Mouse (Mus musculus) embryonic facial prominence, embryonic 15.5 days (tissue): ENCODE measurements at regions not wholly inside any gene's neighbourhood (a gene's known extent, or its start where the extent isn't known, plus 50 kb on each side); places are given as distances from the start of the nearest gene placed in this dataset.

ENCODE experiments used
- ATAC-seq: fragments of 200-750 bp; cut with Nextera tagmentation; 2 replicates; pipeline ENCODE4 v1.8.0; 2017; ENCODE audit warnings: low read depth, moderate TSS enrichment; ENCODE audit not compliant: insufficient number of reproducible peaks, low FRiP score, low TSS enrichment
- H3K27ac ChIP-seq: fragments of 300-500 bp; sonication (generic); replicated peaks from 2 replicates; pipeline ENCODE4 v1.5.1; 2015; ENCODE audit warnings: mild to moderate bottlenecking, inconsistent platforms
- H3K27me3 ChIP-seq: fragments of 300-500 bp; sonication (generic); 2 replicates; pipeline ENCODE4 v1.6.1; 2015; ENCODE audit warnings: inconsistent platforms
- H3K36me3 ChIP-seq: fragments of 300-500 bp; sonication (generic); 2 replicates; pipeline ENCODE4 v1.6.1; 2015; ENCODE audit warnings: mild to moderate bottlenecking, inconsistent platforms
- H3K4me1 ChIP-seq: fragments of 300-500 bp; sonication (generic); 2 replicates; pipeline ENCODE4 v1.6.1; 2015; ENCODE audit warnings: inconsistent platforms
- H3K4me2 ChIP-seq: fragments of 300-500 bp; sonication (generic); replicated peaks from 2 replicates; pipeline ENCODE4 v1.6.1; 2015; ENCODE audit warnings: mild to moderate bottlenecking, inconsistent platforms
- H3K4me3 ChIP-seq: fragments of 300-500 bp; sonication (generic); replicated peaks from 2 replicates; pipeline ENCODE4 v1.5.1; 2015; ENCODE audit warnings: mild to moderate bottlenecking, inconsistent platforms
- H3K9ac ChIP-seq: fragments of 300-500 bp; sonication (generic); 2 replicates; pipeline ENCODE4 v1.6.1; 2015; ENCODE audit warnings: inconsistent platforms
- H3K9me3 ChIP-seq: fragments of 300-500 bp; sonication (generic); replicated peaks from 2 replicates; pipeline ENCODE4 v1.6.1; 2016; ENCODE audit warnings: inconsistent platforms
- WGBS: fragments of 180-500 bp; shearing (Covaris S2); methylation state at CpG from one replicate; pipeline ENCODE4 v1.1.7; 2015; 5-methylcytosine and 5-hydroxymethylcytosine counted together

GRCm38 (mm10) chr2:108584799-108585198, 695.7 kb upstream of the Kif18a start:
- Histone ChIP-seq H3K27ac (no peak overlapping the region), H3K36me3 (no peaks in the 10 kb centered on the region), H3K4me3 (no peak overlapping the region), H3K27me3 (no peaks in the 10 kb centered on the region), H3K9ac (no peak overlapping the region), H3K4me2 (no peak overlapping the region), H3K4me1 (no peaks in the 10 kb centered on the region), H3K9me3 (no peaks in the 10 kb centered on the region)
- no peak for ATAC-seq

GRCm38 (mm10) chr2:108593555-108593954, 687.0 kb upstream of the Kif18a start:
- Histone ChIP-seq H3K27me3 (no peaks in the 10 kb centered on the region), H3K9me3 (no peaks in the 10 kb centered on the region), H3K9ac (no peak overlapping the region), H3K4me2 (no peak overlapping the region), H3K4me1 (no peaks in the 10 kb centered on the region), H3K27ac (no peak overlapping the region), H3K36me3 (no peaks in the 10 kb centered on the region), H3K4me3 (no peak overlapping the region)
- ATAC-seq: no peak
- whole genome bisulfite sequencing: 84% methylated on average over 3 of the region's 3 CpGs

GRCm38 (mm10) chr2:108600346-108600745, 680.2 kb upstream of the Kif18a start:
- Histone ChIP-seq H3K36me3 (no peaks in the 10 kb centered on the region), H3K4me3 (no peak overlapping the region), H3K4me1 (no peaks in the 10 kb centered on the region), H3K27me3 (no peaks in the 10 kb centered on the region), H3K9ac (no peak overlapping the region), H3K27ac (no peak overlapping the region), H3K4me2 (no peak overlapping the region), H3K9me3 (no peaks in the 10 kb centered on the region)
- 38% methylated on average over 1 of the region's 1 CpGs for WGBS
- no peak for ATAC-seq

- Histone ChIP-seq H3K27ac (no peak overlapping the region), H3K9me3 (no peaks in the 10 kb centered on the region), H3K4me3 (no peak overlapping the region), H3K9ac (no peak overlapping the region), H3K4me1 (no peaks in the 10 kb centered on the region), H3K4me2 (no peak overlapping the region), H3K27me3 (no peaks in the 10 kb centered on the region), H3K36me3 (no peaks in the 10 kb centered on the region)
- ATAC-seq: no peak
Measured at GRCm38 (mm10) chr2:108619580-108619979, 661.0 kb upstream of the Kif18a start.

GRCm38 (mm10) chr2:108622367-108623162, 658.0 kb upstream of the Kif18a start:
- Histone ChIP-seq H3K4me1 (no peaks in the 10 kb centered on the region), H3K4me3 (no peak overlapping the region), H3K9ac (no peak overlapping the region), H3K27me3 (no peaks in the 10 kb centered on the region), H3K27ac (no peak overlapping the region), H3K36me3 (no peaks in the 10 kb centered on the region), H3K4me2 (no peak overlapping the region), H3K9me3 (no peaks in the 10 kb centered on the region)
- no peak for ATAC-seq
- WGBS: 52% methylated on average over 4 of the region's 4 CpGs

- H3K27me3 ChIP-seq: no peaks in the 10 kb centered on the region
- no peak overlapping the region for H3K4me2 ChIP-seq
- no peaks in the 10 kb centered on the region for H3K9me3 ChIP-seq
- H3K27ac ChIP-seq: no peak overlapping the region
- no peaks in the 10 kb centered on the region for H3K36me3 ChIP-seq
- H3K9ac ChIP-seq: no peak overlapping the region
- 70% methylated on average over 4 of the region's 4 CpGs for WGBS
- H3K4me3 ChIP-seq: no peak overlapping the region
- no peak for ATAC-seq
- H3K4me1 ChIP-seq: no peaks in the 10 kb centered on the region
Measured at GRCm38 (mm10) chr2:108635644-108636043, 644.9 kb upstream of the Kif18a start.

- no peaks in the 10 kb centered on the region for H3K9me3 ChIP-seq
- H3K9ac ChIP-seq: no peak overlapping the region
- no peaks in the 10 kb centered on the region for H3K4me1 ChIP-seq
- WGBS: 59% methylated on average over 4 of the region's 4 CpGs
- no peaks in the 10 kb centered on the region for H3K27me3 ChIP-seq
- ATAC-seq: no peak
- H3K4me3 ChIP-seq: no peak overlapping the region
- H3K4me2 ChIP-seq: no peak overlapping the region
- H3K36me3 ChIP-seq: no peaks in the 10 kb centered on the region
- no peak overlapping the region for H3K27ac ChIP-seq
Measured at GRCm38 (mm10) chr2:108660697-108661388, 619.7 kb upstream of the Kif18a start.

- no peaks in the 10 kb centered on the region for H3K9me3 ChIP-seq
- ATAC-seq: no peak
- no peak overlapping the region for H3K27ac ChIP-seq
- no peaks in the 10 kb centered on the region for H3K36me3 ChIP-seq
- no peak overlapping the region for H3K4me2 ChIP-seq
- no peaks in the 10 kb centered on the region for H3K27me3 ChIP-seq
- H3K4me3 ChIP-seq: no peak overlapping the region
- H3K4me1 ChIP-seq: no peaks in the 10 kb centered on the region
- WGBS: 73% methylated on average over 2 of the region's 2 CpGs
- no peak overlapping the region for H3K9ac ChIP-seq
Measured at GRCm38 (mm10) chr2:108677777-108678380, 602.7 kb upstream of the Kif18a start.

- WGBS: 86% methylated on average over 3 of the region's 3 CpGs
- Histone ChIP-seq H3K9me3 (no peaks in the 10 kb centered on the region), H3K4me3 (no peak overlapping the region), H3K9ac (no peak overlapping the region), H3K27ac (no peak overlapping the region), H3K27me3 (no peaks in the 10 kb centered on the region), H3K4me1 (no peaks in the 10 kb centered on the region), H3K4me2 (no peak overlapping the region), H3K36me3 (no peaks in the 10 kb centered on the region)
- ATAC-seq: no peak
Measured at GRCm38 (mm10) chr2:108681574-108681973, 599.0 kb upstream of the Kif18a start.

GRCm38 (mm10) chr2:108686019-108686743, 594.4 kb upstream of the Kif18a start:
- no peak overlapping the region for H3K9ac ChIP-seq
- H3K27ac ChIP-seq: no peak overlapping the region
- H3K4me2 ChIP-seq: no peak overlapping the region
- WGBS: 70% methylated on average over 6 of the region's 6 CpGs
- H3K36me3 ChIP-seq: no peaks in the 10 kb centered on the region
- no peaks in the 10 kb centered on the region for H3K4me1 ChIP-seq
- H3K27me3 ChIP-seq: no peaks in the 10 kb centered on the region
- ATAC-seq: no peak
- no peaks in the 10 kb centered on the region for H3K9me3 ChIP-seq
- no peak overlapping the region for H3K4me3 ChIP-seq

- WGBS: 49% methylated on average over 4 of the region's 4 CpGs
- Histone ChIP-seq H3K9ac (no peak overlapping the region), H3K4me1 (no peaks in the 10 kb centered on the region), H3K4me2 (no peak overlapping the region), H3K36me3 (no peaks in the 10 kb centered on the region), H3K27me3 (no peaks in the 10 kb centered on the region), H3K27ac (no peak overlapping the region), H3K9me3 (no peaks in the 10 kb centered on the region), H3K4me3 (no peak overlapping the region)
- ATAC-seq: no peak
Measured at GRCm38 (mm10) chr2:108690091-108690490, 590.4 kb upstream of the Kif18a start.
